Mouse (Mus musculus): ENCODE results near the gene Gm4305.
"Not testable (repeated sequence)": the region's sequence is repeated elsewhere in the genome, so short reads cannot be mapped to it uniquely, and the experiment has no call there.

Gene Gm4305

GRCm38 (mm10) chr10:100350793-100351192 lies at the start of gene Gm4305:
TSS of gene Gm4305 (plus strand) at chr10:100351093.
- DNase-seq (ENCODE audit: low read depth, low spot score) = not testable (repeated sequence)

- DNase-seq (ENCODE audit: low read depth, low spot score) = not testable (repeated sequence)
These were observed 15.5 kb upstream of the Gm4305 start, which contains the start of gene Gm4301 for GRCm38 (mm10) chr10:100335376-100335775. TSS of gene Gm4301 (plus strand) at chr10:100335676.

GRCm38 (mm10) chr10:100340536-100340935 lies 10.4 kb upstream of the Gm4305 start, which contains the start of gene Gm4302:
TSS of gene Gm4302 (plus strand) at chr10:100340836.
- DNase-seq (ENCODE audit: low read depth, low spot score) = not testable (repeated sequence)

GRCm38 (mm10) chr10:100345672-100346071 lies 5.2 kb upstream of the Gm4305 start, which contains the start of gene Gm4303:
TSS of gene Gm4303 (plus strand) at chr10:100345972.
- DNase-seq (ENCODE audit: low read depth, low spot score) = not testable (repeated sequence)

- not testable (repeated sequence) for DNase-seq (ENCODE audit: low read depth, low spot score)
These were observed 5.9 kb downstream of the Gm4305 start for GRCm38 (mm10) chr10:100356841-100357240.

GRCm38 (mm10) chr10:100361038-100361437 lies 10.1 kb downstream of the Gm4305 start, which contains the start of gene Gm4307:
TSS of gene Gm4307 (plus strand) at chr10:100361338.
- DNase-seq (ENCODE audit: low read depth, low spot score) = not testable (repeated sequence)

- not testable (repeated sequence) for DNase-seq (ENCODE audit: low read depth, low spot score)
These were observed 31.6 kb downstream of the Gm4305 start, which contains the start of gene Gm4312 for GRCm38 (mm10) chr10:100382460-100382859. TSS of gene Gm4312 (minus strand) at chr10:100382560.

All from A20 (cell line).